Mouse (Mus musculus) ovary, postnatal 10 days (tissue): Measurements from ENCODE around the gene Tanc1.

Source experiments
- DNase-seq: peaks from one replicate; pipeline ENCODE4 v3.0.0; 2022; ENCODE audit warnings: low spot score

Gene Tanc1

GRCm38 (mm10) chr2:59757015-59757414, 145.2 kb downstream of the Tanc1 start:
- DNase-seq, result no peak

GRCm38 (mm10) chr2:59758139-59758918, 146.5 kb downstream of the Tanc1 start:
- no peak for DNase-seq

GRCm38 (mm10) chr2:59760731-59761130, 148.9 kb downstream of the Tanc1 start:
- no peak for DNase-seq

GRCm38 (mm10) chr2:59761183-59761582, 149.3 kb downstream of the Tanc1 start:
- DNase-seq, result no peak

- DNase-seq, result no peak
Measured at GRCm38 (mm10) chr2:59762277-59762676, 150.4 kb downstream of the Tanc1 start.

GRCm38 (mm10) chr2:59765671-59766070, 153.8 kb downstream of the Tanc1 start:
- DNase-seq, result no peak

GRCm38 (mm10) chr2:59767893-59768292, 156.1 kb downstream of the Tanc1 start:
- DNase-seq, result no peak

- DNase-seq, result no peak
Measured at GRCm38 (mm10) chr2:59768661-59769384, 157.0 kb downstream of the Tanc1 start.

GRCm38 (mm10) chr2:59769385-59769735, 157.5 kb downstream of the Tanc1 start:
- no peak for DNase-seq

GRCm38 (mm10) chr2:59771708-59772107, 159.9 kb downstream of the Tanc1 start:
- DNase-seq, result no peak

GRCm38 (mm10) chr2:59772261-59772683, 160.4 kb downstream of the Tanc1 start:
- DNase-seq, result no peak

- DNase-seq, result no peak
Measured at GRCm38 (mm10) chr2:59774374-59774773, 162.5 kb downstream of the Tanc1 start.

GRCm38 (mm10) chr2:59775148-59775547, 163.3 kb downstream of the Tanc1 start:
- no peak for DNase-seq

- DNase-seq, result no peak
Measured at GRCm38 (mm10) chr2:59775820-59776219, 164.0 kb downstream of the Tanc1 start.

GRCm38 (mm10) chr2:59779355-59779754, 167.5 kb downstream of the Tanc1 start:
- DNase-seq, result no peak

GRCm38 (mm10) chr2:59780240-59780639, 168.4 kb downstream of the Tanc1 start:
- no peak for DNase-seq

GRCm38 (mm10) chr2:59783055-59783831, 171.4 kb downstream of the Tanc1 start:
- no peak for DNase-seq

GRCm38 (mm10) chr2:59783832-59784627, 172.2 kb downstream of the Tanc1 start:
- no peak for DNase-seq

GRCm38 (mm10) chr2:59784628-59784883, 172.7 kb downstream of the Tanc1 start:
- DNase-seq, result no peak

GRCm38 (mm10) chr2:59785597-59785996, 173.8 kb downstream of the Tanc1 start:
- DNase-seq, result no peak

- DNase-seq, result no peak
Measured at GRCm38 (mm10) chr2:59788704-59789500, 177.1 kb downstream of the Tanc1 start.
